In genomic region chr3:17786023-17786720, GRCm38 (mm10) we compare ENCODE assay signal across 8 mouse cellular contexts.
A peak's percentile ranks its signal among the peaks of the same experiment; 100 is the strongest.
DNase-seq lines count a peak whose midpoint lies in the region; ATAC-seq and TF ChIP-seq lines count a peak whose summit lies in the region.

No protein-coding gene starts in this region.

- H3K9ac ChIP-seq in heart, embryonic 12.5 days: peak overlapping the region; percentile 68
- peak overlapping the region; percentile 98 for H3K9ac ChIP-seq in neural tube, embryonic 12.5 days

- WGBS in heart, embryonic 12.5 days: under 1% methylated on average over 56 of the region's 56 CpGs
- WGBS in neural tube, embryonic 12.5 days: under 1% methylated on average over 56 of the region's 56 CpGs
- WGBS in lung, adult 2 months: 1% methylated on average over 56 of the region's 56 CpGs

- no peak for TF ChIP-seq POLR2A in lung, adult 2 months (IDR thresholded peaks at IDR 0.05; ENCODE audit: borderline replicate concordance, extremely low read depth, low read depth, low read length)

- no peak for TF ChIP-seq CTCF in left cerebral cortex, adult 2 months (IDR thresholded peaks at IDR 0.05)
- no peak for TF ChIP-seq CTCF in lung, adult 2 months (IDR thresholded peaks at IDR 0.05; ENCODE audit: insufficient read depth, low read length)

- ATAC-seq in heart, embryonic 12.5 days (ENCODE audit: insufficient number of reproducible peaks, low FRiP score): peak; percentile 6
- peak; percentile 41 for ATAC-seq in neural tube, embryonic 12.5 days (ENCODE audit: low FRiP score, low read depth)

- no peaks in the 10 kb centered on the region for H3K9me3 ChIP-seq in heart, embryonic 12.5 days (replicated peaks)
- no peaks in the 10 kb centered on the region for H3K9me3 ChIP-seq in neural tube, embryonic 12.5 days

- no peak overlapping the region for H3K27ac ChIP-seq in heart, embryonic 12.5 days (ENCODE audit: poor library complexity, severe bottlenecking)
- peak overlapping the region; percentile 99 for H3K27ac ChIP-seq in left cerebral cortex, adult 2 months
- H3K27ac ChIP-seq in neural tube, embryonic 12.5 days: peak overlapping the region; percentile 100

- intact Hi-C loops in left cerebral cortex, adult 2 months (cut with DNase I): no loop called here

- H3K4me3 ChIP-seq in heart, embryonic 12.5 days: peak overlapping the region; percentile 57
- H3K4me3 ChIP-seq in left cerebral cortex, adult 2 months: peak overlapping the region; percentile 59
- H3K4me3 ChIP-seq in neural tube, embryonic 12.5 days: peak overlapping the region; percentile 54
- no peak overlapping the region for H3K4me3 ChIP-seq in lung, adult 2 months (replicated peaks; ENCODE audit: extremely low read depth, low read depth, low read length)

- peaks cover 15% of the 10 kb centered on the region for H3K4me1 ChIP-seq in heart, embryonic 12.5 days (replicated peaks)
- H3K4me1 ChIP-seq in neural tube, embryonic 12.5 days: peaks cover 14% of the 10 kb centered on the region
- no peaks in the 10 kb centered on the region for H3K4me1 ChIP-seq in lung, adult 2 months (ENCODE audit: control insufficient read depth, insufficient read depth, low read length)

- peak; percentile 55 to 72 for DNase-seq in left cerebral cortex, adult 18-20 months (ENCODE audit: low spot score in 2 of 2)
- DNase-seq in left cerebral cortex, adult 11 months (ENCODE audit: low spot score): no peak
- DNase-seq in cerebellum, adult 9-10 months: peak; percentile 67
- peak; percentile 64 to 67 for DNase-seq in left cerebral cortex, adult 2 months (ENCODE audit: extremely low spot score in 1 of 2, low spot score in 2 of 2)
- no peak for DNase-seq in spleen, postnatal 10 days (ENCODE audit: low spot score in 2 of 2)
- DNase-seq in lung, adult 2 months: no peak

- no peaks in the 10 kb centered on the region for H3K36me3 ChIP-seq in heart, embryonic 12.5 days
- H3K36me3 ChIP-seq in neural tube, embryonic 12.5 days: no peaks in the 10 kb centered on the region

- H3K27me3 ChIP-seq in heart, embryonic 12.5 days (replicated peaks): peaks cover 64% of the 10 kb centered on the region
- H3K27me3 ChIP-seq in neural tube, embryonic 12.5 days (replicated peaks): 0 out of 2 replicates have a peak, but pooled peaks cover 4% of the 10 kb centered on the region

- H3K4me2 ChIP-seq in heart, embryonic 12.5 days: peak overlapping the region; percentile 99
- H3K4me2 ChIP-seq in neural tube, embryonic 12.5 days (replicated peaks): peak overlapping the region; percentile 98

Comparison
In these comparisons a context has a peak if more than half of its experiments do, and no peak if none do; other contexts are left out.
1. DNase-seq: peak in left cerebral cortex, adult 18-20 months (2 of 2), cerebellum, adult 9-10 months (single experiment) and left cerebral cortex, adult 2 months (2 of 2); none in left cerebral cortex, adult 11 months (single experiment), spleen, postnatal 10 days (0 of 2) and lung, adult 2 months (single experiment).